Mouse (Mus musculus) telencephalon, adult 2 months (tissue): ENCODE data around the gene Rnaseh1.

ENCODE experiments used
- DNase-seq: peaks from one replicate; pipeline ENCODE4 v3.0.0-alpha.2; 2011; ENCODE audit warnings: low read depth, low spot score

Rnaseh1 gene

GRCm38 (mm10) chr12:28649141-28650110 lies at the start of gene Rnaseh1:
Rnaseh1 (plus strand) TSS chr12:28649602.
- DNase-seq: peak; percentile 79

GRCm38 (mm10) chr12:28602259-28602658 lies 47.1 kb upstream of the Rnaseh1 start:
- DNase-seq: no peak

GRCm38 (mm10) chr12:28603494-28603893 lies 45.9 kb upstream of the Rnaseh1 start:
- no peak for DNase-seq

GRCm38 (mm10) chr12:28607546-28608305 lies 41.7 kb upstream of the Rnaseh1 start:
- peak; percentile 74 for DNase-seq

GRCm38 (mm10) chr12:28612391-28612790 lies 37.0 kb upstream of the Rnaseh1 start:
- peak; percentile 60 for DNase-seq

- DNase-seq: no peak
Measured at GRCm38 (mm10) chr12:28614401-28614800, 35.0 kb upstream of the Rnaseh1 start.

GRCm38 (mm10) chr12:28617297-28617696 lies 32.1 kb upstream of the Rnaseh1 start:
- DNase-seq: no peak

GRCm38 (mm10) chr12:28621451-28622166 lies 27.8 kb upstream of the Rnaseh1 start:
- no peak for DNase-seq

GRCm38 (mm10) chr12:28622167-28622532 lies 27.3 kb upstream of the Rnaseh1 start:
- peak; percentile 70 for DNase-seq

GRCm38 (mm10) chr12:28622641-28623040 lies 26.8 kb upstream of the Rnaseh1 start:
- DNase-seq: no peak

GRCm38 (mm10) chr12:28623195-28623594 lies 26.2 kb upstream of the Rnaseh1 start, which contains the start of gene Colec11:
Colec11 (minus strand) TSS chr12:28623377.
- no peak for DNase-seq

GRCm38 (mm10) chr12:28624251-28624650 lies 25.2 kb upstream of the Rnaseh1 start:
- DNase-seq: no peak

GRCm38 (mm10) chr12:28625407-28625806 lies 24.0 kb upstream of the Rnaseh1 start:
- DNase-seq: no peak

GRCm38 (mm10) chr12:28627092-28627491 lies 22.3 kb upstream of the Rnaseh1 start:
- DNase-seq: no peak

- no peak for DNase-seq
Measured at GRCm38 (mm10) chr12:28628436-28628835, 21.0 kb upstream of the Rnaseh1 start.

- no peak for DNase-seq
Measured at GRCm38 (mm10) chr12:28635058-28635534, 14.3 kb upstream of the Rnaseh1 start.

GRCm38 (mm10) chr12:28635535-28636476 lies 13.6 kb upstream of the Rnaseh1 start, which contains the start of gene Rps7:
Rps7 (minus strand) TSS chr12:28635953.
- peak; percentile 97 for DNase-seq

GRCm38 (mm10) chr12:28636543-28636942 lies 12.9 kb upstream of the Rnaseh1 start:
- DNase-seq: no peak

GRCm38 (mm10) chr12:28638778-28639177 lies 10.6 kb upstream of the Rnaseh1 start:
- DNase-seq: no peak

- no peak for DNase-seq
Measured at GRCm38 (mm10) chr12:28662628-28663027, 13.2 kb downstream of the Rnaseh1 start.
